Mouse (Mus musculus) liver, embryonic 12.5 days (tissue): ENCODE results near the gene Vmn1r121. TPM values are rescaled to one million over a fixed set of nuclear protein-coding genes. Genes with fewer than 3 reads are reported as not detected.
"Not testable (repeated sequence)": the region's sequence is repeated elsewhere in the genome, so short reads cannot be mapped to it uniquely, and the experiment has no call there.

ENCODE experiments used
- ATAC-seq: fragments of 200-750 bp; cut with Nextera tagmentation; 2 replicates; pipeline ENCODE4 v1.8.0; 2017; ENCODE audit warnings: moderate number of reproducible peaks, mild to moderate bottlenecking, moderate library complexity
- H3K27ac ChIP-seq: fragments of 300-500 bp; sonication (generic); 2 replicates; pipeline ENCODE4 v1.5.1; 2016; ENCODE audit warnings: mild to moderate bottlenecking
- H3K27me3 ChIP-seq: fragments of 300-500 bp; sonication (generic); replicated peaks from 2 replicates; pipeline ENCODE4 v1.6.1; 2016; ENCODE audit warnings: mild to moderate bottlenecking, moderate library complexity
- H3K36me3 ChIP-seq: fragments of 300-500 bp; sonication (generic); 2 replicates; pipeline ENCODE4 v1.6.1; 2016; ENCODE audit warnings: mild to moderate bottlenecking, moderate library complexity
- H3K4me1 ChIP-seq: fragments of 300-500 bp; sonication (generic); 2 replicates; pipeline ENCODE4 v1.6.1; 2016
- H3K4me2 ChIP-seq: fragments of 300-500 bp; sonication (generic); 2 replicates; pipeline ENCODE4 v1.6.1; 2016; ENCODE audit warnings: mild to moderate bottlenecking, moderate library complexity
- H3K4me3 ChIP-seq: fragments of 300-500 bp; sonication (generic); 2 replicates; pipeline ENCODE4 v1.5.1; 2016; ENCODE audit warnings: mild to moderate bottlenecking, moderate library complexity
- H3K9ac ChIP-seq: fragments of 300-500 bp; sonication (generic); 2 replicates; pipeline ENCODE4 v1.6.1; 2016; ENCODE audit warnings: mild to moderate bottlenecking, moderate library complexity
- H3K9me3 ChIP-seq: fragments of 300-500 bp; sonication (generic); replicated peaks from 2 replicates; pipeline ENCODE4 v1.6.1; 2016; ENCODE audit warnings: mild to moderate bottlenecking, moderate library complexity
- WGBS: fragments of 180-500 bp; shearing (Covaris S2); methylation state at CpG from one replicate; pipeline ENCODE4 v1.1.7; 2016; ENCODE audit not compliant: insufficient replicate concordance; 5-methylcytosine and 5-hydroxymethylcytosine counted together
- polyA plus RNA-seq: library from polyadenylated mRNA; unstranded; fragments of >200 nt; fragmentation: Nextera tagmentation; extraction: Ambion mirVana; gene quantifications from 2 replicates; pipeline ENCODE4 v1.2.1, GENCODE M21; 2016

Vmn1r121 gene
- polyA plus RNA-seq: not detected in 2 replicates

DNA sequence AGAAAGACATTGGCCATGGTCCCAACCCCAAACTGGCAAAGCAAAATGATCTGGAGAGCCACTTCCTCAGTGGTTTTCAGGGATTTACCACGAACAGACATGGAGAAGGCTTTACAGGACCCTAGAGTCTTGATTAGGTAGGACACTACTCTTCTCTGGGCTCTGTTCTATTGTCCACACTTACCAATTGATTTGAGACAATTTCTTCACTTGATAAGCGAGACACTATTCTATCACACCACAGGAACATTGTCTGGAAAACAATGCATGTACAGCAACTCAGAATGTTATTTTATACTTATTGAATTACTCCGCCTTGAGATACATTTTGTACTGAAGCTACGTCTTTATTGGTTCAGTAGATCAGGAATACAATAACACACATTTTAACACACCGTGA is at the start of gene Vmn1r121:
Gene Vmn1r121 (minus strand): TSS at position 101 of the 400 bp plus-strand sequence.
- H3K4me2 ChIP-seq, H3K9me3 ChIP-seq, H3K36me3 ChIP-seq, H3K27me3 ChIP-seq, H3K4me3 ChIP-seq, ATAC-seq, H3K27ac ChIP-seq, H3K9ac ChIP-seq, H3K4me1 ChIP-seq: not testable (repeated sequence)
- 56% methylated on average over 5 of the region's 5 CpGs for WGBS

DNA sequence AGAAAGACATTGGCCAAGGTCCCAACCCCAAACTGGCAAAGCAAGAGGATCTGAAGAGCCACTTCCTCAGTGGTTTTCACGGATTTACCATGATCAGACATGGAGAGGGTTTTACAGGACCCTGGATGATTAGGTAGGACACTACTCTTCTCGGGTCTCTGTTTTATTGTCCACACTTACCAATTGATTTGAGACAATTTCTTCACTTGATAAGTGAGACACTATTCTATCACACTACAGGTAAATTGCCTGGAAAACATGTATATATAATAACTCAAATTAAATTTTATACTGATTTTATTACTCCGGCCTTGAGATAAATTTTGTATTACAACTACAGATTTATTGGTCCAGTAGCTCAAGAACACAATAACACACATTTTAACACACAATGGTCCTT is 35.7 kb upstream of the Vmn1r121 start, which contains the start of gene Vmn1r122:
Gene Vmn1r122 (minus strand): TSS at position 101 of the 400 bp plus-strand sequence.
- not testable (repeated sequence) for H3K4me3 ChIP-seq, H3K4me2 ChIP-seq, H3K9me3 ChIP-seq, H3K4me1 ChIP-seq, H3K9ac ChIP-seq, ATAC-seq, H3K27ac ChIP-seq, H3K27me3 ChIP-seq, H3K36me3 ChIP-seq
- 37% methylated on average over 2 of the region's 3 CpGs for WGBS

DNA sequence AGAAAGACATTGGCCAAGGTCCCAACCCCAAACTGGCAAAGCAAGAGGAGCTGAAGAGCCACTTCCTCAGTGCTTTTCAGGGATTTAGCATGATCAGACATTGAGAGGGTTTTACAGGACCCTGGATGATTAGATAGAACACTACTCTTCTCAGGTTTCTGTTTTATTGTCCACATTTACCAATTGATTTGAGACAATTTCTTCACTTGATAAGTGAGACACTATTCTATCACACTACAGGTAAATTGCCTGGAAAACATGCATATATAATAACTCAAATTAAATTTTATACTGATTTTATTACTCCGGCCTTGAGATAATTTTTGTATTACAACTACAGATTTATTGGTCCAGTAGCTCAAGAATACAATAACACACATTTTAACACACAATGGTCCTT is 44.6 kb downstream of the Vmn1r121 start, which contains the start of gene Vmn1r120:
Gene Vmn1r120 (minus strand): TSS at position 101 of the 400 bp plus-strand sequence.
- WGBS: 55% methylated on average over 1 of the region's 1 CpGs
- H3K4me1 ChIP-seq, H3K9me3 ChIP-seq, H3K27ac ChIP-seq, H3K4me3 ChIP-seq, H3K36me3 ChIP-seq, ATAC-seq, H3K4me2 ChIP-seq, H3K9ac ChIP-seq, H3K27me3 ChIP-seq: not testable (repeated sequence)

Other genes starting within 250 kb of the Vmn1r121 start
- not detected in 2 replicates for gene Vmn1r116, start 226.3 kb downstream of the Vmn1r121 start, polyA plus RNA-seq
- gene Vmn1r117, start 214.4 kb downstream of the Vmn1r121 start, polyA plus RNA-seq: not detected in 2 replicates
- not detected in 2 replicates for gene Vmn1r118, start 186.2 kb downstream of the Vmn1r121 start, polyA plus RNA-seq
- gene Vmn1r119, start 86.1 kb downstream of the Vmn1r121 start, polyA plus RNA-seq: not detected in 2 replicates
- gene Vmn1r120, start 44.7 kb downstream of the Vmn1r121 start, polyA plus RNA-seq: not detected in 2 replicates
- gene Vmn1r122, start 35.6 kb upstream of the Vmn1r121 start, polyA plus RNA-seq: not detected in 2 replicates
- not detected in 2 replicates for gene Vmn1r123, start 63.7 kb upstream of the Vmn1r121 start, polyA plus RNA-seq
- not detected in 2 replicates for gene Gm5157, start 91.9 kb upstream of the Vmn1r121 start, polyA plus RNA-seq
- gene Vmn1r124, start 162.1 kb upstream of the Vmn1r121 start, polyA plus RNA-seq: not detected in 2 replicates
- gene Vmn1r125, start 173.7 kb upstream of the Vmn1r121 start, polyA plus RNA-seq: not detected in 2 replicates
- not detected in 2 replicates for gene Vmn1r126, start 203.0 kb upstream of the Vmn1r121 start, polyA plus RNA-seq
- gene Vmn1r127, start 221.3 kb upstream of the Vmn1r121 start, polyA plus RNA-seq: not detected in 2 replicates